Mouse (Mus musculus): ENCODE results near the gene Pik3cg. TPM values are rescaled to one million over a fixed set of nuclear protein-coding genes. Genes with fewer than 3 reads are reported as not detected.
A peak's percentile ranks its signal among the peaks of the same experiment; 100 is the strongest.

Pik3cg gene
- total RNA-seq, 2 experiments from 2014 or later = 1.9 to 2.8 TPM

DNA sequence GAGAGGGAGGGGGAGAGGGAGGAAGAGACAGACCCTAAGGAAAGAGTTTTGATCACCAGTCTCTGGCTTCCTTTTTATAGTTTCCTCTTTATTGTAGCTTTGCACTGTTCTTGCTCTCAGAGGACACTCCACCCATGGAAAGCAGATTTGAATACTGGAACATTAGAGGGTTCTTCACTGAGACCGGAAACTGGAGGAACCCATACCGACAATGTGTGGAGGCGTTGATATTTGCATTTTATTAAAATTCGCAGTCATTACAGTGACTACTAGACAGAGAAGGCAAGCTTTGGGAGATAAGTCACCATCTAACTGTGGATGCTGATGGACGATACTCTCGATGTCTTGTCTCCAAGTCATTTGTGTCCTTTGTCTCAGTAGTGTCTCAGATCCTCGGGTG lies 61.9 kb downstream of the Pik3cg start:
- intact Hi-C loops (cut with DNase I) = no loop called here
- no peak for DNase-seq

DNA sequence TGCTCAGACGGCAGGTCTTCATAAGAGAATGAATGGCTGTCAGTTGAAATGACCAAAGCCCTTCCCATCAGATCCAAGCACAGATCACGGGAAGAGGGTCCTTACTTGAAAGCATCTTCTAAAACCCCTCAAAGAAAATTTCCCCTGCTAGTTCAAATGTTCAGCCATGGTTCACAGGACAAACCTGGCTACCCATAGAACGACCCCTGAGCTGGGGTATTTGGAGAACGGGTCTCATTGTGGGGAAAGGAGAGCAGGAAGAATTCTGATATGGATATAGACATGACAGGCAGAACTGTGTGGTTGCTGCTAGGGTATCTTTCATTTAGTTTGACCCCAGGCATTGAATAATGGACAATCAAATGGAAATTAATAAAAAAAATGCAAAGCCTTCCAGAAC lies 62.8 kb downstream of the Pik3cg start:
- intact Hi-C loops (cut with DNase I) = loop anchor here (2.0 kb wide), 1 partner anchor 101 kb away; no protein-coding TSS in a partner anchor
- no peak for DNase-seq

DNA sequence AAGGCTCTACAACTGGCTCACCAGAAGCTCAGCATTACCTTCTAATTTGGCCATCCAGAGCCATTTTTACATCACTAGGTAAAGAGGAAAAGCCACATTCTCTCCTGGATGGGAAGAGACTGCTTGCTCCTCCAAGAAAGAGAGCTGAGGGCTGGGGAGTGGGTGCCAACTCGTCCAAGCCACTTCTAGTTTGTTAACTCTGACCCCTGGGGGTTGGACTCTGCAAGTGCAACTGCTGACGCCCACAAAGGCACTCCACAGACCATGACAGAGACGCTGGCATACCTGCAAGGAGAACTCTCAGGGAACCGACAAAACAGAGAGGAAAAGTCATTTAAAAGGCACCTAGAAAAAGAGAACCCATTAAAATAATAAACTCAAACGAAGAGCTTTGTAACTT lies 63.9 kb downstream of the Pik3cg start:
- peak; percentile 75 to 86 for DNase-seq
- intact Hi-C loops (cut with DNase I) = loop anchor here (1.0 to 5.0 kb wide), 3 partner anchors 82 to 177 kb away; partner anchors contain the start of gene Prkar2b

DNA sequence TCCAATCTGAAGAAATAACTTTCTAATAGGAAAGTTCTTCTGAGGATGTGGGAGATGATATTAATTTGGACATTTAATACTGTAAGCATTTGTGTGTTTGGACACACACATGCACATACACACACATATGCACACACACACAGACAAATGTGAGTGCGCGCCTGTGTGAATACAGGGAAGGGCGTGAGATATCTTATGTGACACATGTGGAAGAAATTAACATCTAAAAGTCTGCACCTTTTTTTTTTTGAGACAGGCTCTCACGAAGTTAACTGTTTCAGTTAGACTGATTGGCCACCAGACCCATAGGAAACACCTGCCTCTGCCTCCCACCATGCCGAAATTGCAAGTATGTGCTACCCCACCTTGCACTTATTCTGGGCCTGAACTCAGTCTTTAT lies 64.7 kb downstream of the Pik3cg start:
- DNase-seq = no peak
- intact Hi-C loops (cut with DNase I) = loop anchor here (1.0 to 5.0 kb wide), 3 partner anchors 81 to 176 kb away; partner anchors contain the start of gene Prkar2b

DNA sequence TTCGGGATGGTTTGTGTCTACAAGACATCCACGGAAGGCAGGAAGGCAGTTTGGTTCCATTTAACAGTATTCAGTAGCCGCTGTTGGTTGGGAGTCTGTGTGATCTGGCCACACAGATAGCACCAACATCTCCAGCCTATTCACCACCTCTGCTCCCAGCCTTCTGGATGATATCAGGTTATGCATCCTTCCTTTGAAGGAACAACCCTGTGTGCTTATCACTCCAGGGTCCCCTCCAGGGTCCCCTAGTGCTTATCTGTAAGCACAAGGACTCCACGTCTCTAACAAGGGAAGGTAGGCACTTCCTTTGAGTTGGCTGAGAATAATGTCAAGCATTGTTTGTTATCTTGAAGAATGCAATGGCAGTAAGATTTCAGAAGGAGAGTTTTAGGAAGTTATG lies 65.3 kb downstream of the Pik3cg start:
- intact Hi-C loops (cut with DNase I) = loop anchor here (5.0 kb wide), 1 partner anchor 81 kb away; the partner anchor contains the start of gene Prkar2b
- DNase-seq = no peak

DNA sequence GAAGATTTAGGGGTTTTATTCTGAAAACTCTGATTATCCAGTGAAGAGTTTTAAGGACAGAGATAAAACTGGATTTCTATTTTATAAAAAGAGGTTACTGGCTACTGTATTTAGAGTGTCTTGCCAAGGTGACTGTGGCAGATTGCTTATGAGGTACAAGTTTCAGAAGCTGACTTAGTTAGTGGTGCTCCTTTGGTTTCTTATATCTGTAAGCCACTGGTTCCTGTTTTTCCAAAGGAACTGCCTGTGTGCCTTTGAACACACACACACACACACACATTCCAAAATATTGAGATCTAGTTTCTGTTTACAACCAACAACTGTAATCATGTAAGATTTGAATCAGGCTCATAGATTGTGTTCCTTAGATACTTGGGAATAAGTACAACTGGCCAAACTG lies 66.7 kb downstream of the Pik3cg start:
- DNase-seq = no peak
- intact Hi-C loops (cut with DNase I) = loop anchor here (5.0 kb wide), 1 partner anchor 79 kb away; the partner anchor contains the start of gene Prkar2b

DNA sequence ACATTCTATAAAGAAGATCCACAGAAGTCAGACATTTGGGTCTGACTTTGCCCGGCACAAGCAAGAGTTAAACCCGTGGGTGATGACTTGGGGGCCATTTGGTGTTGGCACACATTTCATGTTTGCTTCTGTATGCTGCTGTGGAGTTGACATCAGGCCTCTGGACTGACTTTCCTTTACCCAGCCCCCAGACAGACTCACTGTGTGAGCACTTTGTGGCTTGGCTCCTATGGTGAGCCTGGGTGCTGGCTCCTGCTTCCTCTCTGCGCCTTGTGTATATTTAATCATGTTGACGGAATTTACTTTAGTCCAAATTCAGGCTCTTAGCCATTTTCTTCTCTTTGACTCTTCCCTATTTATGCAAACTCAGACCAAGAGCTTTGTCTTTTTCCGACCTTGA lies 69.6 kb downstream of the Pik3cg start:
- intact Hi-C loops (cut with DNase I) = no loop called here
- peak in 1 of 2 experiments; percentile 11 for DNase-seq

DNA sequence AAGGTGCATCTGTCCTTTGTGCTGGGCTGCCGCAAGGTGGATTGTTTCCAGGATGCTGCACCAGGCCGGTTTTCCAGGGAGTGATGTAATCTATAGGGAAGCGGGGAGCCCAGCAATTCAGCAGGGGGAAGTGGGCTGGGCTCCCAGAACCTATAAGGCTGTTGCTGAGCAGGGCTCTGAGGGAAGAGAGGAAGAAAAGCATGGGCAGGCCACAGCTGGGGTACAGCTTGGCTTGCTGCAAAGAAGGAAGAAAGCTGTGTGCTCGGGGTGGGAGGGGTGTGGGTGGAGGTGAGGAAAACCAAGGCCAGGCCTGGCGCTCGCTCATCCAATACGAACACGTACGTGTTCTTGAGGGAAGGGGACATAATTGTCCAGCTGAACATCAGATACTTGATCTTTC lies 70.1 kb downstream of the Pik3cg start:
- intact Hi-C loops (cut with DNase I) = no loop called here
- peak in 1 of 2 experiments; percentile 7 for DNase-seq

DNA sequence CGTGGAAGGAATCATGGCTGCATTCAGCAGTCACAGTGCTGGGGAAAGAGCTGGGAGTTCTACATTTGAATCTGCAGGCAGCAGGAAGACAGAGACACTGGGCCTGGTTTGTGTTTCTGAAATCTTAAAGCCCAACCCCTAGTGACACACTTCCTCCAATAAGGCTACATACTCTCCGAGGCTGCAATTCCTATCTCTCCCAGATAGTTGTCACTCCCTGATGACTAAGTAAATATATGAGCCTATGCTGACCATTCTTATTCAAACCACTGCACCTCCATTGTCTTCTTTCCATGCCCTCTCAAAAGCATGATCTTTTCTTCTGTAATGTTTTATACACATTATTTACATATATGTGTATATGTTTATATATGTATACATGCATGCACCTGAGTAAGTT lies 70.9 kb downstream of the Pik3cg start:
- DNase-seq = no peak
- intact Hi-C loops (cut with DNase I) = no loop called here

DNA sequence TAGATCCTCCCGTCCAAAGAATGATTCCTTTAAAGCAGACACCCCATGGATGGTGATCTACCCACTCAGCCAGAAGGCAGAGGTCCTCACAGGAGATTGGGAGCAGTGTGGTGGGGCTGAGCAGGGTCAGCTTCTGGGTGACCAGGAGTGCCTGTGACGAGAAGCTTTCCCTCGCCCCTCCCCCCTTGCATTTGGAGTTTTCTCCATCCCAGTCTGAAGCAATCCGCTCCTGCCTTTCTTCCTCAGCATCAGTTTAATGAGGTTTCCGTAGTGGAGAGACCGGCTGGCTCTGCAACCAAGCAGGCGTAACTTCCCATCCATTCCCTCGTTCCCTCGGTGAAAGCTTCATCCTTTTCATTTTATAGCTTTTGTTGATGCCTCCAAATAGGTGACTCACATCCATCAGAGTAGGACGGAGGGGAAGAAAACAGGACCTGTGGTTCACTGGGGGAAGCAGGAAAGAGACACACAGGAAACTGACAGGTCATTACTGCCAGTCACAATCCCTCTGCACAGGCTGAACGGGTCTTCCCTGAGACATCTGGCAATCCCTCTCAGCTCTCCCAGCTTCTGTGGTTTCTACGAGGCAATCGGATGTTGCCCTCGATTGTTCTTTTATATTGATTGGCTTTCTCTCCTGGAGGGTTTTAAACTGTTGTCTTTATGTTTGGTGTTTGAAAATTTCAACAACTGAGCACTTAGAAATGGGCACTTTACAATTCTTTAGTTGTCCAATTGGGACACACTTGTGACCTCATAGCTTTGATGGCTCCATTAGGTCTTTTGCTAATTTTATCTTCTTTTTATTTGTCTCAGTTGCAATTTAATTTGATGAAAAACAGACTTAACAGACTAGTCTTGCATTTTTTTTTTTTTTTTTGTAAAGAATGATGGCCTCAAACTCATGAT lies 80.6 kb downstream of the Pik3cg start:
- intact Hi-C loops (cut with DNase I) = no loop called here
- no peak for DNase-seq

DNA sequence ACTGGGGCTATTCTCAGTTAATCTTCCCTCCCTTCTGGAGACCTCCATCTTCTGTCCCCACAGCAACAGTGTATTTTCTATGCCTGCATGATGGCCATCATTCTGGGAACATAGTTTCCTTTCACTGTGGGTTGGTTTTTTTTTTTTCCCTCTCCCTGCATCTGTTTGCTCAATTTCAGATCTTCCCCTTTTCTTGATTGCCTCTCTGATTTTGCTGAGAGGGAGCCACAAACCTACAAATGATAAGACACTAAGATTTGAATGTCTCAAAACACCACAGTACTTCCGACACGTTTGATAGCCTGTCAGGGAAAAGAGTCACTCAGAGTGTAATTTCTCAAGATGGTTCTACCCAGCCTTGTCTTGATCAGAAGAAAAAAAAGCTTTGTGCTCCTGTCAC lies 81.3 kb downstream of the Pik3cg start:
- intact Hi-C loops (cut with DNase I) = no loop called here
- no peak for DNase-seq

DNA sequence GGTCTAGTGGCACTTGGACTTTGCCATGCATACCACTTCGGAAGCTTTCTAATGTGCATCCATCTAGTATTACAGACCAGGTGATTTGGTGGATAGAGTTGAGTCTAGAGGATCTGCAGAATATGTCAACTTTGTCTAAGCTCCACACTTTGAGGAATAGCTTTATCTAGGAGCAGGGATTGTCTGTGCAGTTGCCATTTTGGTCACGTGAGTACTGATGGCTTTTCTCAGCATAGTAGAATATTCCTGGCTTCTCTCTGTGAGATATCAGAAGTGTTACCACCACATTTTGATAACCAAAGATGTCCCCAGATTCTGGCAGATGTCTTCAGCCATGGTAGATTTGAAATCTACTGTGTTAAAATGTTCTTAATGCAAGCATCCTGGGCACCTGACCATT lies 84.0 kb downstream of the Pik3cg start:
- DNase-seq = no peak
- intact Hi-C loops (cut with DNase I) = no loop called here

DNA sequence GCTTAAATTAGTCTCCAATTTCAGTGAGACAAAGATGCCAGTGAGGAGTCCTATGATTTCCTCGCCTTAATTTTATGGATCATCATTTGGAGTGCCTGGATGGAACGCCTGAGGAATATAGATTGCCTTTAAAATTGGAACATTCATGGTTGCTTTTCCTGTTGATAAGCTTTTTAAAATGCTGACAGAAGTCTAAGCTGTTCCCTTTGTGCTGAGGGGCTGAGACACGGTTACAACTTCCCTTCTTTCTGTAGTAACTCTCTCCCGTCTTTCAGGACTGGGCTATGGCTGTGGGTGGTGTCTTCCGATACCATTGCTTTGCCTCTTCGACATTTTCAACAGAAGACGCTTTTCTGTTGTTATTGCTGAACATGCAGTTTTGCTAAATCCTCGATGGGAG lies 84.4 kb downstream of the Pik3cg start:
- intact Hi-C loops (cut with DNase I) = no loop called here
- no peak for DNase-seq

DNA sequence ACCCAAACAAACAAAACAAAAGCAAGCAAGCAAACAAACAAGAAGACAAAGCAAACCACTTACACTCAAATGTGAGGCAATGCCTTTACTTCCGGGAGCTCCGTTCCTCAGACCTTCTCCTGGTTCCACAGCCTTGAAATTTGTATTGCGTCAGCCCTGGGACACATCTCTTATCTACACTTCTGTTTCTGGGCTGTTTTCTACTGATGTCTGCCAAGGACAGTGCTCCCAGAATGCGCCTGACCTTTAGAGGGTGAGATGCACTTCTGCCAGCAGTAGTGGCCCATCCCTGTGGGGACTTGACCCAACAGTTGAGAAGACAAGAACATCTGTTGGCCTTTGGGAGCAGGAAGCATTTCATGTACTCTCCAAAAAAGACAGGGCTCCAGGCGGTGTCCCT lies 84.9 kb downstream of the Pik3cg start:
- intact Hi-C loops (cut with DNase I) = no loop called here
- DNase-seq = peak; percentile 20 to 33

Other genes starting within 250 kb of the Pik3cg start
- 10 to 100 TPM in 1 of 2 experiments, 1 to 10 TPM in 1; 3.8 to 13.1 TPM for gene Prkar2b, start 147.4 kb downstream of the Pik3cg start, total RNA-seq (2021)
- gene Ccdc71l, start 170.0 kb upstream of the Pik3cg start, total RNA-seq (2021) = 10 to 100 TPM; 10.3 to 10.8 TPM

All from heart, postnatal 14 days (tissue).